Mouse (Mus musculus) spleen, adult 2 months (tissue): ENCODE results near the gene D8Ertd738e. TPM values are rescaled to one million over a fixed set of nuclear protein-coding genes. Genes with fewer than 3 reads are reported as not detected.
A peak's percentile ranks its signal among the peaks of the same experiment; 100 is the strongest.

Source experiments
- DNase-seq, 2 experiments: peaks; one replicate each; pipeline versions ENCODE4 v3.0.0 to v3.0.0-alpha.2; 2012 to 2021; ENCODE audit warnings: low spot score in 2 of 2, low read depth in 1 of 2
- H3K27ac ChIP-seq: fragments of 200-500 bp; 2 replicates; pipeline ENCODE4 v1.5.1; 2012; ENCODE audit warnings: low read length, inconsistent platforms; ENCODE audit not compliant: insufficient read depth
- H3K27me3 ChIP-seq: fragments of 200-500 bp; 2 replicates; pipeline ENCODE4 v1.6.1; 2012; ENCODE audit warnings: mild to moderate bottlenecking, moderate library complexity, low read length, inconsistent platforms; ENCODE audit not compliant: control insufficient read depth, insufficient read depth
- H3K36me3 ChIP-seq: fragments of 200-500 bp; 2 replicates; pipeline ENCODE4 v1.6.1; 2012; ENCODE audit warnings: mild to moderate bottlenecking, low read length, inconsistent platforms; ENCODE audit not compliant: control insufficient read depth, insufficient read depth
- H3K4me1 ChIP-seq: fragments of 200-500 bp; 2 replicates; pipeline ENCODE4 v1.6.1; 2011; ENCODE audit warnings: inconsistent platforms; ENCODE audit not compliant: control insufficient read depth, insufficient read depth, insufficient read length
- H3K4me3 ChIP-seq: fragments of 200-500 bp; 2 replicates; pipeline ENCODE4 v1.5.1; 2011; ENCODE audit warnings: mild to moderate bottlenecking, inconsistent platforms; ENCODE audit not compliant: insufficient read depth, insufficient read length; ENCODE audit errors: extremely low read depth
- CTCF ChIP-seq: fragments of 200-500 bp; IDR thresholded peaks from 2 replicates; pipeline ENCODE4 v1.5.1; 2011; ENCODE audit warnings: mild to moderate bottlenecking, inconsistent platforms; ENCODE audit not compliant: insufficient read depth, insufficient read length, insufficient replicate concordance; ENCODE audit errors: extremely low read depth
- POLR2A ChIP-seq: fragments of 200-500 bp; IDR thresholded peaks from 2 replicates; pipeline ENCODE4 v1.6.1; 2011; ENCODE audit warnings: low read depth, low read length, inconsistent platforms
- WGBS: fragments of 180-500 bp; shearing (Covaris S2); methylation state at CpG from one replicate; pipeline ENCODE4 v1.1.7; 2018; 5-methylcytosine and 5-hydroxymethylcytosine counted together
- polyA plus RNA-seq: library from polyadenylated mRNA; depleted of rRNA; stranded (reverse); fragments of >200 nt; gene quantifications from 2 replicates; pipeline ENCODE4 v1.2.3, GENCODE M21; 2012; rRNA removed

Gene D8Ertd738e
- polyA plus RNA-seq, 1 experiment: 68.3 TPM

DNA sequence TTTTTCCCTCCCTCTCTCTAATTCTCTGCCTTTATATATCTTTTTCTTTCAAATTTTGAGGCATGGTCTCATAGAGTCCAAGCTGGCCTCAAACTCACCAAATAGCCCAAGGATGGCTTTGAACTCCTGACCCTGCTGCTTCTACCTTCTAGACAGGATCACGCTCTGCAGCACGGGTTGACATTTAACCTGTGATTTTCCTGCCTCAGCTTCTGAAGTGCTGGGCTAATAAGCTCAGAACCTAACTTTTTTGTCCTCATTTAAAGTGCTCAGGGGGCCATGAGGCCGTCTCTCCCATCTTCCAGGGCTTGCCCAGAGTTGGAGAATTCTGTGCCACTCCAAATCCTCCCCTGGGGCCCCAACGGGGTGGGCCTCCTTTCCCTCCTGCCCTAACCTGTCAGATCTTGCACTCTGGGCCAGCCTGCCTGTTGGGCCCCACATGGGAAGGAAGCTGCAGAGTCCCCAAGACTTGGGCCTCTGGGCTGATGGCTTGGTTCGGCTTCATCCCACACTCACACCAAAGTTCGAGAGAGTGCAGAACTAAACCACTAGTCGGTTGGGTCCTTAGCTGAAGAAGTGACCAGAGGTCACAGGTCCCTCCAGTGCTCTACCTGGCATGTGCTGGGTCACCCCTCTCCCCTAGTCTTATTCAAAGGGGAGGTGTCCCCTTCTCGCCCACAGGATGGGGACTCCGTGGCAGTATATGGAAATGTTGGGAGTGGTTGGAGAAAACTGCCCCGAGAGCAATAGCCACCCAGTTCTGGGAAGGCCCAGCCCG is 50.0 kb downstream of the D8Ertd738e start:
- no peak for DNase-seq
- 59% methylated on average over 11 of the region's 11 CpGs for WGBS
- Histone ChIP-seq H3K4me1 (peaks cover 39% of the 10 kb centered on the region), H3K27me3 (no peaks in the 10 kb centered on the region), H3K27ac (peak overlapping the region; percentile 25), H3K36me3 (no peaks in the 10 kb centered on the region), H3K4me3 (no peak overlapping the region)
- TF ChIP-seq CTCF (no peak), POLR2A (no peak)

- no peak for TF ChIP-seq CTCF
- no peak for TF ChIP-seq POLR2A
- no peaks in the 10 kb centered on the region for H3K36me3 ChIP-seq
- peaks cover 34% of the 10 kb centered on the region for H3K4me1 ChIP-seq
- 51% methylated on average over 4 of the region's 4 CpGs for WGBS
- H3K4me3 ChIP-seq: no peak overlapping the region
- no peak for DNase-seq
- no peaks in the 10 kb centered on the region for H3K27me3 ChIP-seq
- H3K27ac ChIP-seq: peak overlapping the region; percentile 88
Observed at GRCm38 (mm10) chr8:84198871-84199270, 50.6 kb downstream of the D8Ertd738e start.

DNA sequence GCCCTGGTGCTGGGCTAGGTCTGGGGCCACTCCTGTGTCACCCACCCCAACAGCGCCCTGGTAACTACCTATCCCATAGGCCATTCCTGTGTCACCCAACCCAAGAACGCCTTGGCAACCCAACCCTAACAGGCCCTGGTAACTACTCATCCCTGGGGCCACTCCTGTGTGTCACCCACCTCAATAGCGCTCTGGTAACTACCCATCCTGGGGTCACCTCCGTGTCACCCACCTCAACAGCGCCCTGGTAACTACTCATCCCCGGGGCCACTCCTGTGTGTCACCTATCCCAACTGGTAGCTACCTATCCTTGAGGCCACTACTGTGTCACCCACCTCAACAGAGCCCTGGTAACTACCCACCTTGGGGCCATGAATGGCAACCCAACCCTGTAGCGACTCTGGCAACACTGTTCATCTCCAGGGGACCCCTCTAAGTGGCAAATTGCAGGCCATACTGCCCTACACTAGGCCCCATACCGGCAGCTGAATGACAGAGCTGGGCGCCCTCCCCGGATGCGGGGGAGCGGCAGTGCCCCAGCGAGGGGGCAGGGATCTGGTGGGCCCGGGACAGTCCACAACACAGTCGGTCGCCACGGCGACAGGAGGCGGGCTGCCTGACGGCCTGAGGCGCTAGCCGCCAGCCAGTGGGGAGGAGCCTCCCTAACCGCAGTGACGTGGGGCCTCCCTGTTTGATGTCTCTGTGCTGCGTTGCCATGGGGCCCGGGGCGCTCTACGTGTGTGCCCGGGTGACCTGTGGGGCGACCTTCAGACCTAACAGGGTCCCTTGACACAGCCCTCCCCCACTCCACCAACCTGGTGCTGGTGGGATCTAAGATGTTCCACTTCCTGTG is 51.4 kb downstream of the D8Ertd738e start:
- peak; percentile 93 to 98 for DNase-seq
- Histone ChIP-seq H3K27ac (peak overlapping the region; percentile 88), H3K4me1 (peaks cover 28% of the 10 kb centered on the region), H3K27me3 (no peaks in the 10 kb centered on the region), H3K4me3 (peak overlapping the region; percentile 58), H3K36me3 (no peaks in the 10 kb centered on the region)
- no peak for TF ChIP-seq POLR2A
- no peak for TF ChIP-seq CTCF
- 3% methylated on average over 30 of the region's 30 CpGs for WGBS

DNA sequence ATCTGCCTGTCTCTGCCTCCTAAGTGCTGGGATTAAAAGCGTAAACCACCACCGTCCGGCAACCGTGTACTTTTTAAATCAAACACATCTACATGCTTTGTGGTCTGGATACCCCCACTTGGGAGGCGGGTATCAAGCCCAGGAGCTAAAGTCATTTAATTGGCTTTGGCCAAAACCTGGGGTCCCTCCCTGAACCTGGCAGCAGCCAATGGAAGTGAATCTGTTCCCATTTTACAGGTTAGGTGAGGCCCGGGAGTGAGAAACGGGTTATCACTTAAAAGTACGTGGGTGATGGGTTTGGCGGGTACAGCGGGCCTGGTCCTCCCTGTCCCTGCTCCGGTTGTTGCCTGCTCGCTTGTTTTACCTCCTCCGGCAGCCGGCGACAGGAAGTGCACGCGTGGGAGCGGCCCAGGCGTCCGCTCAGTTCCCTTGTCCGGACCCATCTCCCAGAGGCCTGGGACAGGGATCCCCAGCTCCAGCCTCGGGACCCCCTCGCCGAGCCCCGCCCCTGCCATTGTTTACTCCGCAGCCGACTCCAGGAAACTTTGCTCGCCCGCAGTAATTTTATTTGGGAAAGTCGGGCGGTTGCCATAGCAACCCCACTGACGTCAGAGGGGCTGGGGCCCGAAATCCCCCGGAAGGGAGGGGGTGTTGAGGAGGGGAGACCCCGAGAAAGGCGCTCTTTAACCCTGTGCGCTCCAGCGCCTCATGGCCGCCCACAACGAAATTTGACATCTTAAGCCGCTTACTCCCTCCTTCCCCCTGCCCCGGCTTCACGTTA is 52.2 kb downstream of the D8Ertd738e start:
- H3K36me3 ChIP-seq: no peaks in the 10 kb centered on the region
- H3K27me3 ChIP-seq: no peaks in the 10 kb centered on the region
- 4% methylated on average over 43 of the region's 43 CpGs for WGBS
- peak overlapping the region; percentile 88 for H3K27ac ChIP-seq
- TF ChIP-seq POLR2A (no peak), CTCF (no peak)
- H3K4me3 ChIP-seq: peak overlapping the region; percentile 58
- peak in 1 of 2 experiments; percentile 69 for DNase-seq
- H3K4me1 ChIP-seq: peaks cover 30% of the 10 kb centered on the region

Other genes starting within 250 kb of the D8Ertd738e start
- gene 1700067K01Rik, start 248.2 kb downstream of the D8Ertd738e start, polyA plus RNA-seq: 0.46 and 0.63 TPM in 2 replicates
- 0.60 and 4.4 TPM in 2 replicates for gene 2210011C24Rik, start 237.5 kb downstream of the D8Ertd738e start, polyA plus RNA-seq
- 0.22 and 0.23 TPM in 2 replicates for gene Palm3, start 228.2 kb downstream of the D8Ertd738e start, polyA plus RNA-seq
- 69.5 and 70.0 TPM in 2 replicates for gene Il27ra, start 207.1 kb downstream of the D8Ertd738e start, polyA plus RNA-seq
- 3.8 and 5.3 TPM in 2 replicates for gene Rln3, start 204.7 kb downstream of the D8Ertd738e start, polyA plus RNA-seq
- 0.35 and 0.43 TPM in 2 replicates for gene Gm10643, start 184.6 kb downstream of the D8Ertd738e start, polyA plus RNA-seq
- 45.6 and 58.3 TPM in 2 replicates for gene Rfx1, start 182.9 kb downstream of the D8Ertd738e start, polyA plus RNA-seq
- gene Dcaf15, start 145.0 kb downstream of the D8Ertd738e start, polyA plus RNA-seq: 64.1 and 87.6 TPM in 2 replicates
- gene Podnl1, start 123.7 kb downstream of the D8Ertd738e start, polyA plus RNA-seq: 11.1 and 12.9 TPM in 2 replicates
- 21.0 and 26.6 TPM in 2 replicates for gene Cc2d1a, start 101.8 kb downstream of the D8Ertd738e start, polyA plus RNA-seq
- gene 4930432K21Rik, start 101.7 kb downstream of the D8Ertd738e start, polyA plus RNA-seq: 1.4 TPM in 2 replicates
- gene Nanos3, start 64.5 kb downstream of the D8Ertd738e start, polyA plus RNA-seq: 1.2 TPM in 1 of 2 replicates, not detected in the other
- 11.3 and 17.5 TPM in 2 replicates for gene Zswim4, start 12.7 kb downstream of the D8Ertd738e start, polyA plus RNA-seq
- gene Mri1, start 7.6 kb upstream of the D8Ertd738e start, polyA plus RNA-seq: 59.5 and 104 TPM in 2 replicates
- gene Ccdc130, start 20.7 kb upstream of the D8Ertd738e start, polyA plus RNA-seq: 26.0 and 27.1 TPM in 2 replicates
- 7.0 and 13.5 TPM in 2 replicates for gene Cacna1a, start 138.7 kb upstream of the D8Ertd738e start, polyA plus RNA-seq